Mouse (Mus musculus) thymus, adult 18-20 months (tissue): ENCODE measurements around the gene Il20rb.

ENCODE experiments used
- DNase-seq, 2 experiments: peaks; one replicate each; pipeline ENCODE4 v3.0.0; 2022; ENCODE audit warnings: mixed read lengths in 2 of 2

Il20rb gene

DNA sequence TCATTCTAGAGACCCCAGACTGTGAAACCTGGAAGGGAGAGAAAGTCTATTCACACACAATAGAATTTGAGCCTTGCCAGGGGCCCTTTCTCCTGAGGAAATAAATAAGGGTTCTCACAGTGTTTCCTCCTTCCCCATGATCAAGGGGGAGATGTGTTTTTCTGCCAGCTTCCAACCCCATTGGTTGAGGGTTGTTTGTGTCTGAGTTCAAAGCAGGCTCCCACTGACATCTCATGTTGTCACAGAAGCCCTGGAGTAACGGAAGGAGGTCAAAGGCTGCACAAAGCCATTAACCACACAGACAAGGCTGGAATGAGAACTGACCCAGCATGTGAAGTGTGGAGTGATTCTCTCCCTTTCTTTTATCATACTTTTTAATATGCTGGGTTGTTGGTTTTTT, 69.8 kb downstream of the Il20rb start:
- no peak for DNase-seq

DNA sequence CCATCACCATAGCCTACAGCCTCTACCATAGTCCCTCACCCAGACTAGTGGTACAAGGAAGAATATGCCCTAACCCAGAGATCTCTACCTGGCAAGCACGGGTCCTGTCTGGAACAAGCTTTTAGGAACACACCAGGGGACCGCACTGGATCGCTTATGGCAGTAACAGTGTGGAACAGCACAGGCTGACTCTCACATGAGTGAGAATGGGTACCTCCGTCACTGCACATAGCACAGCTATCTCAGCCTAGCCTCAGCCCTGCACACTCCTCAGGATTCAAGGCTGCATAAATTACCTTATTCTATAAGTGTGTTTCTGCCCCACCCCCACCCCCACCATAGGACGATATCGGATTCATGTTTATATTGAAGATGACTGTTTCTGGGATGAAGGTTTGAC, 70.3 kb downstream of the Il20rb start:
- no peak for DNase-seq

GRCm38 (mm10) chr9:100415328-100415979, 71.1 kb downstream of the Il20rb start:
- DNase-seq = no peak
